Mouse (Mus musculus) CD8-positive naive resting alpha-beta T cell, adult 2 months (primary cell): Measurements from ENCODE around the gene Supt6.

Source experiments
- DNase-seq, 2 experiments: peaks; one replicate each; pipeline ENCODE4 v3.0.0; 2022; ENCODE audit warnings: low read depth in 2 of 2, low spot score in 2 of 2

The Supt6 gene

DNA sequence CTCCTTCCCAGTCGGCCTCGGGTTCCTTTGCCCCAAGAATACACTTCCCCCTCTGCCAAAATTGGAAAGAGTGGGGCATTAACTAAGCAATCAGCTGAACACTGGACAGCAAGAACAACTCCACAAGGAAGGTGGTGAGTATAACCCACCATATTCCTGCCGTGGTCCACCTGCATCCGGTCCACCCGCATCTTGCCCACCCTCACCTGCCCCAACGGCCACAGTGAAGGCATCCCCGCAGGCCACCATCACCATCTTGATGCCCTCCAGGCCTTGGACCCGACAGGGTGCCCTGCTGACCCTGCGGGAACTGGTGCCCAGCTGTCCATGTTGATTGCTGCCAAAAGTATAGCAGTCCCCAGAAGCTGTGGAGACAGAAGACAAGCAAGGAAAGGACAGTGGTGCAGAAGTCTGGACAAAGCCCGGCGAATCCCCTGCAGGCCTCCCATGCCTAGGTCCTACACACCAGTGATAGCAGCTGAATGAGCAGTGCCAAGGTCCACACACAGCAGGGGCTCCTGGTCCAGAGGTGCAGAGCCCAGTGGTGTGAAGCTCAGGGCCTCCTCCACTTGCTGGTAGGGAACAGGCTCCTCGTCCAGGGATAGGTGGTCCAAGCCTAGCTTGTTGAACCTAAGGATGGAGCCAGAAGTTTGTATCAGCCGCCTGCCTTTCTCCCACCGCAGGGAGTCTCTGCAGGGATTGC is 78.4 kb downstream of the Supt6 start:
- no peak for DNase-seq

DNA sequence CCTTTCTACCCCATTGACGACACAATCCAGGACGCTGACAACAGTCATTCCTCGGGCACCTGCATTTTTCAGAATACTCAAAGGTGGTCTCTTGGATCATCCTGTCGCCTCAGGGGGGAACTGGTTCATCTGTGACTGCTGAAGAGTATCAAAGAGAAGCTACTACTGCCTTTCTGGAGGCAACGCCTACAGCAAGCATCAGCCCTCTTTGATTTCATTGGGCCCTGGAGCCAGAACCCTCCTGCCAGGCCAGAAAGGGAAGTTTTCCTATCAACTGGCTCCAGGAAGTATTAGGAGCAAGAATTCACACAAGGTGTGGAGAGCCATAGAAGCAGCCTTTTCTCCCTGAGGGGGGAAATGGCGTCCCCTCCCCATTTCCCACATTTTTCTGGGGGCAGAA is 79.1 kb downstream of the Supt6 start:
- no peak for DNase-seq

DNA sequence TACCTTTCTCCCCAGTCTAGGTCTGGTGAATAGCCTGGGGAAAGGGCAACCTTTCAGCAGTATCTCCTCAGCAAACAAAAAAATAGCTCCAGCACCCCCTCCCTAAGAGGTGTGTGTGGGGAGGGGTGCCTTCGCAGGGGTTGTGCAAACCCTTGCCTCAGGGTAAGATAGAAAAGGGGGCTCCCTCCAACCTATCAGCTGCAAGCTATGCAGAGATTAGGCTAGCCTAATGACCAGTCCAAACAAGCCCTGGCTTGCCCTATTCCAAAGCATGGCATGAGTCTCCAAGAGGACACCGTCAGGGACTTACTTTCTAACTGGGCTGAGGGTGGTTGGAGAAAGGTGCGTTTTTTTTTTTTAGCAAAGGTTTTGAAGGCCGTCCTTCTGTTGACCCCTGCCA is 79.6 kb downstream of the Supt6 start:
- DNase-seq = no peak

DNA sequence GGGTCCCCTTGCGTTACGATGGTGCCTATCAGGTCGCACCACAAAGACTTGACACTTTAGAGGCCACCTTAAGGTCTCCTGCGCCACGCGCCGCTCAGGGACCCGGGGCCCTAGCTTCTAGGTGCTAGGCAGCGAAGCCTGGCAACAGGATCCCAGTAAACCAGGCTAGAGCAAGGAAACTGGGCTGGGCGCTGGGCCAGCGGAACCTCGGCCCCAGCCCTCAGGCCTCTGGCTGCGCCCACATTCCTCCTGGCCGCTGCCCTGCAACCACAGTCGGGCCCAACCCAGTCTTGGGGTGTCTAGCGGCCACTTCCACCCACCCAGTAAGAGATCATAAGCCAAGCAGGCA is 80.1 kb downstream of the Supt6 start:
- DNase-seq = no peak

DNA sequence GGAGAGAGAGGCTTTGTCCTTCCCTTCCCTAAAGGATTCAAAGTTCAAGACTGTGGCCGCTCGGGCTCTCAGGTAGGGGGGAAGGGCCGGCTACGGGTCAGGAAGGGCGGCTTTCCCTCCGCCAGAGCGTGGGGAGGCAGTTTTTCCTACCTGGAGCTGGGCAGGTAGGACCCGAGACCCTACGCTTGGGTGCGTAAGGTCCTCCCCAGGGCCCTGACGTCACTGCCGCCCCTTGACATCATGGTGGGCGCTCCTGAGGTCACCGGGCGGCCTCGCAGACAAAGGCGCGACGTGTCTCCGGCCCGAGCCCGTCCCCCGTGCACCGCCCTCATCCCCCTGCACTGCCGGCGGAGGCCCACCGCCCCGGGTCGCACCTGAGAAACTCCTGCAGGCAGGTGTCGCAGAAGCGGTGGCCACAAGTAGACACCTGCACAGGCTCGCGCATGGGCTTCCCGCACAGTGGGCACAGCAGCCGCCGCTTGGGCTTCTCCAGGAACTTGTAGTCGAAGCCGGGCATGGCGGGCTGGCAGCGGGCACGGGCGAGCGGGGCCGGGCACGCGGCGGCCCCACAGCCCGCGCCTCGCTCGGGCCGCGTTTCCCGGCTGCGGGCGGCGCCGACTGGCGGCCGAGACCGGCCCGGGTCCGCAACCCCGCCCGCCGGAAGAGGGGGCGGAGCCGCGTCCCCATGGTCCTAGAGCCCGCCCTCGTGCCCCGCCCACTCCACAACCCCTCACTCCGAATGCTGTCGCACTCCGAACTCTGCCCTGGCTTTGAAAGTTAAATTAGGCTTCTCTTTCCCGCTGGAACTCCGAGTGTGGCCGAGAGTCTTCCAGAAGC is 80.6 kb downstream of the Supt6 start, which contains the start of gene Traf4:
Gene Traf4, minus strand, starts transcription at position 666 of the 837 bp plus-strand sequence.
- peak; percentile 57 to 72 for DNase-seq

DNA sequence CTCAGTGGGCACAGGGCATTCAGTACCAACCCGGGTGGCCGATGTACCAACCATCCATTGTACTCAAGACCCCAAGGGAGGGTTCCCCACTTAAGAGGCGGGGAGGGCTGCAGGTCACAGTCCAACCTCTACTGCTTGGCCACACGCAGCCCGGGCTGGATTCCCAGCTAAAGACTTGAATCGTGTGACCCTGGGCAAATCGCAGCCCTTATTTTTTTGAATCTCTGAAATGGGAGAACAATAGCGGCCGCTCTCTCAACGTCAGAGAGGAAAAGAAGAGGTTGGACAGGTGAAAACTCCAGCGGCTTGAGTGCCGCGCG is 81.2 kb downstream of the Supt6 start:
- no peak for DNase-seq

DNA sequence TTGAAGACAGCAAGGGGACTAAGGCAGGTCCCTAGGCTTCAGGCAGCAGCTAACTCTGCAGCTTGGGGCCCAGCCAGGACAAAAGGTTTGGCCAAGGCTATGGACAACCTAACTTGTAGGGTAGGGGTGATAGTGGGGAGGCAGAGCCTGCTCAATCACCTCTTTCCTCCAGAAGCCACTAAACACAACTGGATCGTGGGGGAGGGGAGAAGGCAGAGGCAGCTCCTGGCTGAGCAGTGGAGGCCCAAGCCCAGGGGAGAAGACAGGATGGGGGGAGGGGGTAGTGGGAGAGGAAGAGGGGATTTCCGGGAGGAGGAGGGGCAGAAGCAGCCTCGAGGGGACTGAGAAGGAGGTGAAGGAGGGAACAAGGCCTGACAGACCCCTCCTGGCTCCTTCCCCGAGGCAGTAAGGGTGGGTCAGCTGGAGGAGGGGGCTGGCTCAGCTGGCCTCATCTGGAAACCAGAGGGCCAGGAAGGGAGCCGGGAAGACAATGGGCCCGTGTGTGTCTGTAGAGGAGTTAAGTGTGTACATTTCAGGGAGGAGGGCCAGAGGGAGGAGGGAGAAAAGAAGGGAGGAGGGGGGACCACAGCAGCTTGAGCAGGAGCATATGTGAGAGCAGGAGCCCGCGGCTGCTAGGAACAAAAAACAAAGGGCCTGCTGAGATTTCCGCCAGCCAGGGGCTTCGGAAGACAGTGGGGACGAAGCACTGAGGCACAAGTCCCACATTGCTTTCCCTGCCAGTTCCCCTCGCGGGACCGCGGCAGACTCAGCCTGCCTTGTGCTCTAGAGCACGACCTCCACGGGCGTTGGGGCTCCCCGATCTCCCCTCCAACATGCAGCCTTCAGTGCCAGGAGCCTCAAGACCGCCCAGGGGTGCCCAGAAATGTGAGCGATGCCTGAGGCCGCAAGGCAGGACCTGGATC is 81.8 kb downstream of the Supt6 start:
- no peak for DNase-seq

DNA sequence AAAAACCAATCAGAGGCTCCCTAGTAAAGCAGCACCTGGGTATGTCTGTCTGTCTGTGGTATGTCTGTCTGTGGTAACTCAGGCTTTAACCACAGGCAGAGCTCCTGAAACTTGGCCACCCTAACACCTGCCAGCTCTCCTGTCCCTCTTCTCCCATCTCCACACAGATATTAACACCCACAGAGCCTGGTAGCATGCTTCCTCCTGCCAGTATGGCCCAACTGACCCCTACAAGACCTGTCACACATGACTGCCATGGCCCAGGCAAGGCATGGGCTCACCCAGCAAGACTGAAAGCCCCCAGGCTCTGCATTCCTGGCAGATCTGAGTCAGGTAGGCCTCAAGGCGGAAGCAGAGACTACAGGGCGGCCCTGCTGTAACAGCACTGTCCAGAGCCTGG is 82.7 kb downstream of the Supt6 start:
- DNase-seq = no peak

DNA sequence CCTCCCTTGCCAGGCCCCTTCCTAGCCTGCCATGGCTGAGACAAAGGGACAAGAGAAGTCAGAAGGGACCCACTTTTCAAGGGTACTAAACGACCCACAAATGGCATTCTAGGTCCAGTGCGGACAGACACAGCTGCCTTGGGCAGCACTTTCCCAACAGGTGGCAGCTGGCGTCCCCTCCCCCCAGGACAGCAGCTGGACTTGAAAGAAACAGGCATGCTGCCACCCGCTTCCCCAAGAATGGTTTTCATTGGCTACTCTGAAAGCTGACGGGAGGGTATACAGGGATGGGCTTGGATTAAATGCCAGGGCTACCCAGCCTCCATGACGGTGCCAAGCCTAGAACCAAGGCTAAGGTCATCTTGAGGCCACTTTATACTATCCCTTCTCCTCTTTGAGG is 83.3 kb downstream of the Supt6 start:
- no peak for DNase-seq

DNA sequence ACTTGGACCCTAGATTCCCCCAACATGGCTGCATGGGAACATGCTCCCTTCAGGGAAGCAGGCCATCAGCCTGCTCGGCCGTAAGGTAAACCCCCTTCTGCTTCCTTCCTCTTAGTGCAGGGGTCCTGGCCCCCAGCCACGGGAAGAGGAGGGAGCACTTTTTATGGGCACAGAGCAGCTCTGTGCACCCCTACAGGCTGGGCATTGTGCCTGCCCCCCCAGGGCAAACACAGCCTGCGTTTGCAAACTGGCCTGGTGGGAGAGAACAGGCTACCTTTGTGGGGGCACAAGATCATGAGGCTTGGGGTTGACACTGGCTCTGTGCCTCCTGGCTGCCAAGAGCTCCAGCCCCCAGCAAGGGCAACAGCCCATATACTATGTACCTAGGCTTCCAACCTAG is 83.8 kb downstream of the Supt6 start:
- no peak for DNase-seq

DNA sequence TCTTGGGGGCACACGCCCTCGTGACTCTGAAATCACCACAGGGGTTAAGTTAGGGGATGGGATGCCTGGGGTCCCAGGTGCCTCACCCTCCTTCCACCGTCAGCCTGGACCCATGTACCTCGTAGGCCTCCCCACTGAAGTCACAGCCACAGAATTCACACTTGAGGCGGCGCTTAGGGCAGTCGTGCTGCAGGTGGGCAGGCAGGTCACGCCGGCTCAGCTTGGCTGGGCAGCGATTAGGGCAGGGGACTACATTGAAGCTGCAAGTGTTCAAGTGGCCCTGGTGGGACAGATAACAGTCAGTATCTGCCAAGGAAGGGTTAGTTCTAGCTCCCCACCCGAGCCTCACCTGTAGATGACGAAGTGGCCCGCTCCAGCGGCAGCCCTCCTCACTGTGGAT is 84.6 kb downstream of the Supt6 start:
- DNase-seq = no peak

DNA sequence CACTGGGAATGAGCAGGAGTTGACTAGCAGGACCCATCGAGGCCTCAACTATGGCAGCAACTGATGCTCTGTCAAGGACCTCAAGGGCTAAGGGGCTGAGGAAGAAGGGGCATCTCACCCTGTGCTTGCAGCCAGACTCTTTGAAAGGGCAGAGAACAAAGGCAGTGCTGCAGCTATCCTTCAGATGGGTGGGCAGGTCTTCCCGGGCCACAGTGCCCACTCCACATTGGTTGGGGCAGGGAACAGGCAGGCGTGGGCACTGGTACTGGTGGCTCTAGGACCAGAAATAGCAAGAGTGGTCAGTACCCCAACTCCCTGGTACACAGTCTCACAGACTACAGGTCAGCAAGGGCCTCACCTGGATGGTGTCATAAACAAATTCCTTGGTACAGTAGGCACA is 85.1 kb downstream of the Supt6 start:
- DNase-seq = no peak

DNA sequence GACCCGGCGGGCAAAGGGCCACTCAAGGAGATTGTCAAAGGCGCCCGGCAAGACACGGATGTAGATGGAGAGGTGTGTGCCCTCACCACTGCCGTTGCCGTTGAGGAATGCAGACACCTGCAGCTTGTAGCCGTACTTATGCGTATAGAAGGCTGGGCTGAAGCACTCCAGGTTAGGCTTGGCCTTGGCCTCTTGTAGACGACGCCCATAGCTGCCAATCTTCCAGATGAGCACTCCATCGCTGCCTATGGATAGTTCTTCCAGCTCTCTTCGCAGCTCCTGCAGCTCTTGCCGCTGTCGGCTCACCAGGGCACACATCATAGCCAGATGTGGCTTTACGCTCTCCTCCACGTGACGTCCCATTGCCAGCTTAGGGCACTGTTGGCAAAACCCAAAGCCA is 85.6 kb downstream of the Supt6 start:
- no peak for DNase-seq

DNA sequence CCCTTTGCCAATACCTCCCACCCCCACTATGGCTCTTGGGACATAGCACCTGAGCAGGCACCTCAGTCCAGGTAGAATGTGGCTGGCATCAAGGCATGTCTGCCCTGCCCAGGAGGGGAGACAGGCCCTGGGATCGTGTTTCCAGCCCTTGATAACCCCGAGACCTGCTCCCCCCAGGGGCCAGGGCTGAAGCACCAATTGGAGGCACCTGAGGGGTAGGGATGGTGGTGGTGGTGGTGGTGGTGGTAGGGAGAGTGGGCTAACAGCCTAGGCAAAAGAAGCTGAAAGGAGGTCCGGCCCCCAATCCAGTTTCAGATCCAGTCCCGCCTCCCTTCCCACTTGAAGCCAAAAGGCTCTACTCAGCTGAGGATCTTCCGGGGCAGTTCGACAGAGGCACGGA is 86.2 kb downstream of the Supt6 start:
- no peak for DNase-seq

DNA sequence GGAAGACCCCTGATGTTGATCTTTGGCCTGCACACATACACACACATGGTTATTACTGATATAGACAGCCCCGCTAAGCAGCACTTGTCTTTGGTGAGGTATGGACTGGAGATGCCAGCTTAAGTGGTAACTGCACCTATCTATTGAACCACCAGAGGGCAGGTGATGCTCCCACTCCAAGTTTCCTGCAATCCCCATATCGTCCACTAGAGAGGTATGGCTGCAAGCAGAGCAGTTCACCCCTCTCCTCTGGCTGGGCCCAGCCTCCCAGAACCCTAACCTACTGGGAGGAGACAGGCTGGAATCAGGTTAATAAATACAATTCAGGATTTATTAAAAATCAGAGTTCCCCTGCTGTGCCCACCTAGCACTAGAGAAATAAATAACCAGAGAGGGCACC is 86.7 kb downstream of the Supt6 start:
- peak; percentile 78 to 88 for DNase-seq
